Mouse (Mus musculus) layer of hippocampus, postnatal 36 days (tissue): Measurements from ENCODE around the gene Pla2g4f. TPM values are rescaled to one million over a fixed set of nuclear protein-coding genes. Genes with fewer than 3 reads are reported as not detected.

Source experiments
- DNase-seq, 2 experiments: peaks; one replicate each; pipeline ENCODE4 v3.0.0; 2022
- total RNA-seq, 2 experiments: library from RNA; stranded (reverse); gene quantifications; 2 replicates each; pipeline ENCODE4 v1.2.3; 2021

Pla2g4f gene
- total RNA-seq = not detected

- no peak for DNase-seq
These were observed at the start of gene Pla2g4f for GRCm38 (mm10) chr2:120313976-120314375. Gene Pla2g4f (minus strand): TSS chr2:120314165.

GRCm38 (mm10) chr2:120360425-120360824, 46.5 kb upstream of the Pla2g4f start:
- no peak for DNase-seq

- DNase-seq = peak; percentile 86 to 87
These were observed 39.0 kb upstream of the Pla2g4f start, which contains the start of gene Vps39 for GRCm38 (mm10) chr2:120352682-120353646. Gene Vps39 (minus strand): TSS chr2:120353137.

- DNase-seq = no peak
These were observed 37.4 kb upstream of the Pla2g4f start for GRCm38 (mm10) chr2:120351321-120351720.

- DNase-seq = no peak
These were observed 34.2 kb upstream of the Pla2g4f start for GRCm38 (mm10) chr2:120348120-120348519.

- no peak for DNase-seq
These were observed 27.8 kb upstream of the Pla2g4f start for GRCm38 (mm10) chr2:120341741-120342140.

- DNase-seq = no peak
These were observed 23.9 kb upstream of the Pla2g4f start for GRCm38 (mm10) chr2:120337886-120338285.

- no peak for DNase-seq
These were observed 17.6 kb upstream of the Pla2g4f start for GRCm38 (mm10) chr2:120331575-120331974.

GRCm38 (mm10) chr2:120315077-120315476, 1.1 kb upstream of the Pla2g4f start:
- DNase-seq = no peak

DNA sequence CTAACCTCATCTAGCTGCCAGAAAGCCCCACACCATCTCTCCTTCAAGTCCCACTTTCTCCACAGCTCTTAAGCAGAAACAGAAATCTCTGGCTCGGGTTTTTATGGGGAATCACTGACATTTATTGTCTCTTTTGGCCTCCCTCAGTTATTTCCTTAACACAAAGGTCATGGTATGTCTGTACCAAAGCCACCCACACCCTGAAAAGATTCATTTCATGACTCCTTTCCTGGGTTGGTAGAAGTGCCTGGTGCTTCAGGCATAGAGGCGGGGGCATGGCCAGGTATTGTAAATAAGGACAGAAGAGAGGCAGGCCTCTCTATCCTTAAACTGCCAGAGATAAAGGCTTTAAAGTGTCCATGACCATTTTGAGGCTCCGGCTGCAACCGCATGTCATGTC, 522 bp upstream of the Pla2g4f start:
- DNase-seq = no peak

- no peak for DNase-seq
These were observed 1.6 kb downstream of the Pla2g4f start for GRCm38 (mm10) chr2:120312276-120312825.

DNA sequence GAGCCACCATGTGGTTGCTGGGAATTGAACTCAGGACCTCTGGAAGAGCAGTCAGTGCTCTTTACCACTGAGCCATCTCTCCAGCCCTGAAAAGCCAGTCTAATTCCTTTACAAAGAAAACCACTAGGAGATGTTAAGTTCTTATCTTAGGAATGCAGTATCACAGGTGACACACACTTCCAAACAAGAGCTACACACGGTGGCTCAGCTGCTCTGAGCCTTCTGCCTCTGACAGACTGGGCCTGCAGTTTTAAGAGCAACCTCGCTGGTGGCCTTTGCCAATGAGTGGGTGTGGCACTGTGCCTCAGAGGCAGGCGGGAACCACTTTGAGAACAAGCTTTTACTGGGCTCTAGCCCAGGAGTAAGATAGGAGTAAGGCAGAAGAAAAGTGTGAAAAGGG, 9.9 kb downstream of the Pla2g4f start:
- DNase-seq = no peak

- no peak for DNase-seq
These were observed 12.9 kb downstream of the Pla2g4f start for GRCm38 (mm10) chr2:120301076-120301475.

DNA sequence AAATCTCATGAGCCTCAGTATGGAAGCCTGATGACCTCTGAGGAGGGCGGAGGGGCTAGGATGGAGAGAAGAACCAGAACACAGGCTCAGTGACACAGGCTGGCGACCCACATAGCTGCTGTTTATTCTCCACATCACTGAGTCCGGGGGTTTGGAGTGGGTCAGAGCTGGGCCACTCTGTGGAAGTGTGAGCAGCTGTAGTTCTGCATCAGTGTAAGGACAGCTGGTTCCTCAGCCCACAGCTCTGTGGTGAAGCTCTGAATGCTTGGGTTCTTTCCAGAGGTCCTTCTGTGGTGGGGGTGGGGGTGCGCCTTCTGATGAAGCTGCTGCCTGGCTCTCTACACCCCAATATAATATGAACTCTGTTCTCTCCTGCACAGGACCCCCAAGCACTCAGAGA, 14.1 kb downstream of the Pla2g4f start:
- DNase-seq = no peak

DNA sequence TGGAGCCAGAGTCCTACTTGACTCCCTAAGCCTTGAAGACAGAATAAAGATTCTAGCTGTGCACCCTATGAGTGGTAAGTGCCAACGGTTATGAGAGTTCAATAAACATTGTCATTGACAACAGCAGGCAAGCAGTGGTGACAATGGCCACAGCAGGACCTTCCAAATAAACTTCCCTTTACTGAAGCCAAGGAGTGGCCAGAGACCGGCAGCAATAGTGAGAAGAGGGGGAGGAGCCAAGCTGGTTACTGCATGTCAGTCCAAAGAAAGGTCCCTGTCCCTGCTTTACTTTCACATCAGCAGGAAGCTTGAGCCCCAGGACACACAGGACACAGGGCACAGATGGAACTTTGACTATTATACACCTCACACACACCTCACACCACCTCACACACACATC, 17.8 kb downstream of the Pla2g4f start:
- DNase-seq = no peak

DNA sequence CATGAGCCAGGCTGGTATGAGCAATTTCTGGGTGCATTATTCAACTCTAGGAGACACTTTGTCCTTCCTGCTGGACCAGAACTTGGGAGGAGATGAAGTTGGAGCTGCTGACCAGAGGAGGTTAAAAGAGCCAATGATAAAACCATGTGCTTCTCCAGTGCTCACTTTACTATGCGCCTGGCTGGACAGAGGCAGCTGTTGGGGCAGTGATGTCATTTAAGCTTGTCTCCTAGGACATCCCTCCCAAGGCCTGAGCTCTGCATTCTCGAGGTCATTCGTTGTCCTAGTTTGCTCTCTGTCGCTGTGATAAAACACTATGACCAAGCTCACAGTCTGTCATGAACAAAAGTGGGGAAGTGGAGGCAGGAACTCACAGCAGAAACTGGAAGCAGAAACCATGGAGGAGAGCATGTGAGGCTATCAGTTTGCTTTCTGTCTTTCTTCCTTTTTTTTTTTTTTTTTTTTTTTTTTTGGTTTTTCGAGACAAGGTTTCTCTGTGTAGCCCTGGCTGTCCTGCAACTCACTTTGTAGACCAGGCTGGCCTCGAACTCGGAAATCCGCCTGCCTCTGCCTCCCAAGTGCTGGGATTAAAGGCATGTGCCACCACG, 22.4 kb downstream of the Pla2g4f start:
- no peak for DNase-seq

DNA sequence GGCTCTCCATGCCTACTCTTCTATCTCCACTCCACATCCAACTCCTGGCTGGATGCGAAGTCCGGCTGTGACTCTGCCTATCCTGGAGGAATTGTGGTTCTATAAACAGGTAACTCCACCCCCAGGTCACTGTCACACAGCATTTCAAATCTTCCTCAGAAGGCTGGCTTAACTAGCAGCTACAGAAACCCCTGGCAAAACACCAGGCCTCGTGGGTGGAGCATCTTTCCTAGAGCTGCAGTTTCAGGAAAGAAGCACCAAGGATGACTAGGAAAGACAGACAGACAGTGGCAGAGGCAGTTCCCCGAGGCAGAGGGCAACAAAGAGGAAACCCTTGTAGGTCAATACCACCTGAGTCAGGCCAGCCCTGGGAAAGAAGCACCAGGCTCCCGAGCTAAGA, 25.0 kb downstream of the Pla2g4f start, which contains the start of gene Pla2g4d:
Gene Pla2g4d, minus strand, starts transcription at position 203 of the 400 bp plus-strand sequence.
- DNase-seq = no peak

DNA sequence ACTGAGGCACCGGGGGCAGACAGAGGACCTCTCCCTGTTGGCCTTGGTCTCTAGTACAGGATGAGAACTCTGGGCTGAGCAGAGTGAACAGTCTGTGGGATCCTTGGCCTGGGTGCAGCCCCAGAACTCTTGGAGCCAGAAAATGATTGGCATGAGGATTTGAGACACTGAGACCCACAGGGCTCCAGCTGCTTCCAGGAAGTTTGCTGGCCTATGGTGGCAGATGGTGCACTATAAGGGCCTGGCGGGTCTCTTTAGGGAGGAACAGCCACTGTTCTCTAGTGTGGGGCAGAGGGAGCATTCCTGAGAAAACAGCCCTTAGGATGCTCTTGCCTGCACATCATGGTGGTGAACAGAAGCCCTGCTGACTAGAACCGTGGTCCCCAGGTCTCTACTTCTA, 25.6 kb downstream of the Pla2g4f start:
- DNase-seq = no peak

- no peak for DNase-seq
These were observed 28.3 kb downstream of the Pla2g4f start for GRCm38 (mm10) chr2:120285639-120286038.

GRCm38 (mm10) chr2:120284705-120285104, 29.3 kb downstream of the Pla2g4f start:
- no peak for DNase-seq

GRCm38 (mm10) chr2:120284094-120284493, 29.9 kb downstream of the Pla2g4f start:
- DNase-seq = no peak

GRCm38 (mm10) chr2:120283550-120283949, 30.4 kb downstream of the Pla2g4f start:
- no peak for DNase-seq

DNA sequence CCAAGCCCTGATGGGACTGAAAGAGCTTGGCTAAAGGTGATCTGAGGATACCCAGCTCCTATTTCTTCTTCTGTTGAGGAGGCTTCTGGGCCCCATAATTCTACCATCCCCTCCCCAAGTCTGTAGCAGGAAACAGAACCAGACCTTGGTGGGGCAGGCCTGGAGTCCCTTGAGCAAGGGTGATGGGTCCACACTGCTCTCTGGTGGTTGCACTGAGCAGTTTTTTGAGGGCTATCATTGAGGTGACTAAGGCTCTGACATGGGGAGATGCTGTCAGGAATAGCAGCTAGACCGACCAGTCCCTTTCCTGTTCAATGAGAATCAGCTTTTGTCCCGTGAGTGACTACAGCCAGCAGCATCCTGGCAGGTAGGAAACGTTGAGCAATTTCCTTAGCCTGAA, 32.7 kb downstream of the Pla2g4f start:
- no peak for DNase-seq
